Mouse (Mus musculus) CH12F3 (cell line): Measurements from ENCODE around the gene Abhd6.

Experiments used
- in situ Hi-C: fragments of 300-500 bp; cut with MboI; formaldehyde crosslinking; loops from 2 replicates; pipeline ENCODE4 v1.14.3; 2020; ENCODE audit warnings: low sequenced_read_pairs

Gene Abhd6

GRCm38 (mm10) chr14:8002432-8003092 lies at the start of gene Abhd6:
TSS of gene Abhd6 (plus strand) at chr14:8002902.
- in situ Hi-C loops = no loop called here

DNA sequence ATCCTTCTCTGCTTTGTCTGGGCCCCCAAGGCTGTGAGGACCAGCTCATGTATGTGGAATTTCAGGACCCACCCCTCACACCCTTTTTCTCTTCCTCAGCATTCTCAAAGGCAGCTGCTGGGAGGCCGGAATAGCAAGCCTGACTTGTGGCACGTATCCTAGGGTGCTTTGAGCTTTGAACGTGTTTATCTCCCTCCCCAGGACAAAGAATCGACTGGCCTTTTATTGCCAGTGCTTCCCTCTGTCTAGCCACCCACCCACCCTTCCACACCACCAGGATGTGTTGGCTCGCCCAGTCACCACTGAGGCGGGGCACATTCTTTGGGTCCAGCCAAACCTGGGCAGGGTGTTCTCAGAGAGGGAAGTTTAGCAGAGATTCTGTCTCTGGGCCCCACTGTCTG lies 48.6 kb upstream of the Abhd6 start:
- in situ Hi-C loops = loop anchor here (25.0 kb wide), 1 partner anchor 208 kb away; the partner anchor contains the start of gene Pdhb

DNA sequence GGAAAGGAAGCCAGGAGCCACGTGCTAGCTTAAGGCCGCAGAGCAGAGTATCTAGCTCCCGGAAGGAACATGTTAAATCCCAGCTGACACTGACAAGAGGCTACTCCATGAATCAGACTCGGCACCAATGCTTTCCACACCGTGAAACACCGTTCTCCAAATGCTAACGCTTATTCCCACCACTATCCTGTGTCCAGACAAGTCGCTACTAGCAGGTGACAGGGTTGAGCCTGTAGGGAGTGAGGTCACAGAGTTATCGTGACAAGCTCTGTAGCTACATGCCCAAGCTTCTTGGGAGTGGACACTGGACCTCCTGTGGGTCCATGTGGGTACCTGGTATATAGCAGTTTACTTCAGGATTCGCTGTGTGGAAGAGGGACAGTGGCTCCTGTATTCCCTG lies 46.3 kb upstream of the Abhd6 start:
- in situ Hi-C loops = loop anchor here (25.0 kb wide), 1 partner anchor 206 kb away; the partner anchor contains the start of gene Pdhb

- in situ Hi-C loops = loop anchor here (25.0 kb wide), 1 partner anchor 205 kb away; the partner anchor contains the start of gene Pdhb
These were observed 45.7 kb upstream of the Abhd6 start, which contains the start of gene Gm45521 for GRCm38 (mm10) chr14:7957049-7957448. TSS of gene Gm45521 (plus strand) at chr14:7957288.

- in situ Hi-C loops = loop anchor here (25.0 kb wide), 1 partner anchor 202 kb away; the partner anchor contains the start of gene Pdhb
These were observed 42.1 kb upstream of the Abhd6 start for GRCm38 (mm10) chr14:7960616-7961015.

DNA sequence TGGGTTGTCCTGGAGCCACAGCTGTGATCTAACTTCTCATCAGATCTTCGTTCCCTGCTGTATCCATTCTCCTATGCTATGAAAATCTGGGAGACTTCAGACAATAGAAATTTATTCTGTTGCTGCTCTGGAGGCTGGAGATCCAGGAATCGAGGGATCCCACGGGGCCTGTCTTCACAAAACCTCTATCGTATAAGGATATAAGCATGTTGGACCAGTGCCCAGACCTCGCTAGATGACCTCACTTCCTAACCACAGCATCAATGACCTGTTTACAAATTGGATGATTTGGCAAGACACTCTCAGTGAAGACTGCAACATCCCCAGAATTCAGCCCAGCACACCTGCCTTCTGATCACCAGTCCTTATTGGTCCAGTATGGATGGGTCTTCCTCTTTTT lies 41.0 kb upstream of the Abhd6 start:
- in situ Hi-C loops = loop anchor here (25.0 kb wide), 1 partner anchor 201 kb away; the partner anchor contains the start of gene Pdhb

GRCm38 (mm10) chr14:7962626-7963025 lies 40.1 kb upstream of the Abhd6 start:
- in situ Hi-C loops = loop anchor here (25.0 kb wide), 1 partner anchor 200 kb away; the partner anchor contains the start of gene Pdhb

DNA sequence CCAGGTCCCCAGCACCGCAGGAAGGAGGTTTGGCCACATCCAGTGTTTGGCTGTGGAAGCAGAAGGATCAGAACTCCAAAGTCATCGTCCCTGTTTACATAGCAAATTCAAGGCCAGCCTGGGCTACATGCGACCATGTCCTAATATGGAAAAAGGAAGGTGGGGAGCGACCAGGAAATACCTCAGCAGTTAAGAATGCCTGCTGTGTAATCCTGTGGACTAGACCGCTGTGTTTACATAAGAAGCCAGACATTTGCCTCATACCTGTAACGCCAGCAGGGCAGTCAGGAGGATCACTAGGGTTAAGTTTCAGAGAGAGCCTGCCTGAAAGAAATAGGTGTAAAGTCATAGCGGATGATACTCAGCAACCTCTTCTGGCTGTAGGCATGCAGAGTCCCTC lies 39.5 kb upstream of the Abhd6 start:
- in situ Hi-C loops = loop anchor here (25.0 kb wide), 1 partner anchor 199 kb away; the partner anchor contains the start of gene Pdhb

- in situ Hi-C loops = loop anchor here (25.0 kb wide), 1 partner anchor 198 kb away; the partner anchor contains the start of gene Pdhb
These were observed 38.3 kb upstream of the Abhd6 start for GRCm38 (mm10) chr14:7964219-7964889.

- in situ Hi-C loops = loop anchor here (25.0 kb wide), 1 partner anchor 190 kb away; the partner anchor contains the start of gene Pdhb
These were observed 30.7 kb upstream of the Abhd6 start for GRCm38 (mm10) chr14:7971889-7972493.

GRCm38 (mm10) chr14:7974643-7975042 lies 28.1 kb upstream of the Abhd6 start:
- in situ Hi-C loops = loop anchor here (25.0 kb wide), 1 partner anchor 188 kb away; the partner anchor contains the start of gene Pdhb

DNA sequence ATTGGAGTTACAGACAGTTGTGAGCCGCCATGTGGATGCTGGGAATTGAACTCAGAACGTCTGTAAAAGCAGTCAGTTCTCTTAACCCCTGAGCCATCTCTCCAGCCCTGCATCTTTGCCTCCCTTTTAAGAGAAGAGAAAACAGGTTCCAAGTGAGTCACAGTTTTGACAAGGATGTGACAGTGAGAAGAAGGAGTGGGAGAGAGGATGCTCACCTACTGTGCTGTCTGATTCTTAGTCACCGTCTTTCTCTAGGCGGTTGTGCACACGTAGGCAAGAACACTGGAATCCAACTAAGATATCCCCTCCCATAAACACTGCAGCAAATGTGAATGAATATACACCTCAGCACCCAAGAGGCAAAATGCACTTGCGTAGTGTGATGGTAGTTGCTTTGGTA lies 27.5 kb upstream of the Abhd6 start:
- in situ Hi-C loops = no loop called here

DNA sequence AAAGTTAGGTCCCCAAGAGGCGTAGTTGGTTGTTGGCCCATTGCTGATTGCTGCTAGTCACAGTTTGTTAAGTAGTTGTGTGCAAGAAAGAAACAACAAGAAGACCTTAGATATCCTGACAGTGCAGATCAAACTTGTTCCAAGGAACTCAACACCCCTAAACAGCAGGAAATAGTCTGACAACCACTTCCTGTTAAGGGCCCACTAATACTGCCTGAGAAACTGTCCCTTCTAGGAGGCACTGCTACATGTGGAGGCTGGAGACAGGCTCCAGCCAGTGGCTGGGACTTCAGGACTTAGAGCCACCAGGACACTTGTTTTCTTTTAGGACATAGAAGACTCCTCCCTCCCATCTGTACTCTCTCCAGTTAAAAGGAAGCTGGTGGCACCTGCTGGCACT lies 25.2 kb upstream of the Abhd6 start:
- in situ Hi-C loops = no loop called here

DNA sequence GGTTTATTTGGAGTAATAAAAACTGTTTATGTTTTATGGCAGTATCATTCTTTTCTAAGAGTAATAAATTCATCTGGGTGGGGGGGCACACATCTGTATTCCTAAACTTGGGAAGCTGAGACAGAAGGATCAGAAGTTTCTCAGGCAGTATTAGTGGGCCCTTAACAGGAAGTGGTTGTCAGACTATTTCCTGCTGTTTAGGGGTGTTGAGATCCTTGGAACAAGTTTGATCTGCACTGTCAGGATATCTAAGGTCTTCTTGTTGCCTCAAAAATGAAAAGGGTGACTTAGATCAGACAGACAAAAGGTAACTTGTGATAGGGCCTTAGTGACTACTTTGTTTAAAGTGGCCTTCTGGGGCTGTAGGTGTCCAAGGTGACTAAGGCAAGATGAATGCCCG lies 24.5 kb upstream of the Abhd6 start:
- in situ Hi-C loops = no loop called here

- in situ Hi-C loops = no loop called here
These were observed 21.5 kb upstream of the Abhd6 start for GRCm38 (mm10) chr14:7981226-7981625.

DNA sequence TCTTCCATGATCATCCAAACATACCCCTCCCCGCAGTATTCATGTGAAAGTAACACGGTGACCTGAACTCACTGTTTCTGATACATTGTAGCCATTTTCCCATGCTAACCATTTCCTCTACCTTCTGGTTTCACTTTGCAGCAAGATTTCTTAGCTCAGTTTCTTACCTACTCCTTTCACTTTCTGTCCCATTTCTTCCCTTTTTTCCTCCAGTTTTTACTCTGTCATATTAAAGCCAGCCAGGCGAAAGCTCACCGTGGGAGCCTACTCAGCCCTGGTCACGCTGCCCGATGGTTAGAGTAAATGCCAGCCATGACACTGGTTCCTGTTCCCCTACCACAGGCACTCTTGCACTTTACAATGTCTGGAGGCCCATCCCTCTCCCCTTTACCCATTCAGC lies 15.8 kb upstream of the Abhd6 start:
- in situ Hi-C loops = no loop called here

DNA sequence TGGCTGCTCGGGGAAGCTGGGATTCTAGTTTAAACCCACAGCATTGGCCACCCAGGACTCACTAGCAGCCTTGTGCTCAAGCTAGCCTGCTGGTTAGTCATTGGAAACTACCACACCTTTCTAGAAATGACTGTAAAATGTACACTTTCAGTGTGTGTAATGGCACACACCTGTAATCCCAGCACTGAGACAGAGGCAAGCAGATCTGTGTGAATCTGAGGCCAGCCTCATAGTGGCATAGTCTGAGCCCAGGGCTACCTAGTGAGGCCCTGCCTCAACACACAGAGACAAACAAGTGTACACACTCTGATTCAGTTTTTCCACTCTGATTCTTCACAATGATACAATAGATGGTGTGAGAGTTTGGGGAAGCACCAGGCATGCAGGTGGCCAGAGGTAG lies 13.3 kb upstream of the Abhd6 start:
- in situ Hi-C loops = no loop called here

DNA sequence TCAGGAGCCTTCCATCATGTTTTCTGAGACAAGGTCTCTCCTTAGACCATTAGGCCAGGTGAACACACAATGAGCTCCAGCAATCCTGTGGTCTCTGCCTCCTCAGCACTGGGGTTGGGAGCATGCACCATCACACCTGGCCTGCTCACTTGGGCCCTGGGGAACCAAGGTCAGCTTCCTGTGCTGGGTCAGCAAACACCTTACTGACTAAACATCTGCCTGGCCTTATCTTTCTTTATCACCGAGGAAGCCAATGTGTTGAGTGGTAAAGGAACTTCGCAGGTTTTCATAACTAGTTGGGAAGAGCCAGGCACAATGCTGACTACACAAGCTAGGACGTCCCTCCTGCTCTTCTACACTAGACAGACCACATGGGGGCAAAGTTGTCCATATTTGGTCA lies 12.7 kb upstream of the Abhd6 start:
- in situ Hi-C loops = no loop called here

- in situ Hi-C loops = no loop called here
These were observed 11.5 kb upstream of the Abhd6 start for GRCm38 (mm10) chr14:7991108-7991776.

DNA sequence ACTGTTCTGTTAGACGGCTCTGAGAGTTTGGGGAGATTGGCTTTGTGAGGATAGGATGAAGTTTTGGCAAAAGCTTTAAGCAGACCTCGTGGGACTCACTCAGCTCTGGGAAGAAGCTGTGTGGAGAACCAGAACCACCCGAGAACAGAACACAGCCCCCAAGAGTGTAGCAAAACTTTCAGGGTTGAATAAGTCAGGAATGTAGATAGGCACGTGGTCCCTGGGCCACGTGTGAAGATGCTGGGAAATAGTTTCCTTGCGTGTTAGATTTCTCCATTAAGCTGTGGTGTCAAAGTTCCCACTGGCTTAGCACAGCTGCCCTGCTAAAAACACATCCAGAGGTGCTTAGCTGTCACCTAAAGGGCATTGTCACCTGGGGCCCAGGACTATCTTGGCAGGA lies 10.5 kb upstream of the Abhd6 start:
- in situ Hi-C loops = no loop called here

DNA sequence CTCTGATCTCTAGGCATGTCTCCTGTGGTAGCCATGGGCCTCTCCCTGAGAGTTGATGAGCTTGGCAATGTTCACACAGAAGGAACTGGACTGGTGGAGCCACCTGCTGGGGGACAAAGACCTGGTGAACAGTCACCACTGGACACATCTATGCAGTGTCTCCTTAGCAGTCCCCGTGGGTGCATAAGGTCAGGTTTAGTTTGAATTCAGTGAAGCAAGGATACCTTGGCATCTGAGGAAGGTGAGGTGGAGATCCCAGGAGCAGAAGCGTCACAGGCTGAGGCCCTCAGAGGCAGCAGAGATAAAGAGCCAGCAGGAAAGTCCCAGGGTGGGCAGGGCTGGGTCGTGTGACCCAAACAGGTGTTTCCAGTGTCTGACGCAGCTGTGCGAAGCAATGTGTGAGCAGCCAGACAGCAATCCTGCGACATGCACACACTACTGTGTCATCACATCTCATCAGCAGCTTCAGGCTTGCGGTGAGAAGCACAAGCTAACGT lies 8.4 kb upstream of the Abhd6 start, which contains the start of gene Dnase1l3:
Gene Dnase1l3 (minus strand): TSS at position 303 of the 497 bp plus-strand sequence.
- in situ Hi-C loops = no loop called here
